Mouse (Mus musculus): Measurements from ENCODE around the gene Trim16.

GRCm38 (mm10) chr11:62846961-62847654 lies 27.1 kb downstream of the Trim16 start, which contains the start of gene Fbxw10:
- no peak for TF ChIP-seq CTCF (IDR thresholded peaks at IDR 0.05; ENCODE audit: borderline replicate concordance, insufficient read depth, low read length)
- TF ChIP-seq POLR2A (IDR thresholded peaks at IDR 0.05; ENCODE audit: low read depth, low read length), result peak; percentile 58
